Mouse (Mus musculus) liver, embryonic 12.5 days (tissue): Measurements from ENCODE around the gene Asb3. TPM values are rescaled to one million over a fixed set of nuclear protein-coding genes. Genes with fewer than 3 reads are reported as not detected.

Experiments
- ATAC-seq: fragments of 200-750 bp; cut with Nextera tagmentation; 2 replicates; pipeline ENCODE4 v1.8.0; 2017; ENCODE audit warnings: moderate number of reproducible peaks, mild to moderate bottlenecking, moderate library complexity
- H3K27ac ChIP-seq: fragments of 300-500 bp; sonication (generic); 2 replicates; pipeline ENCODE4 v1.5.1; 2016; ENCODE audit warnings: mild to moderate bottlenecking
- H3K27me3 ChIP-seq: fragments of 300-500 bp; sonication (generic); replicated peaks from 2 replicates; pipeline ENCODE4 v1.6.1; 2016; ENCODE audit warnings: mild to moderate bottlenecking, moderate library complexity
- H3K36me3 ChIP-seq: fragments of 300-500 bp; sonication (generic); 2 replicates; pipeline ENCODE4 v1.6.1; 2016; ENCODE audit warnings: mild to moderate bottlenecking, moderate library complexity
- H3K4me1 ChIP-seq: fragments of 300-500 bp; sonication (generic); 2 replicates; pipeline ENCODE4 v1.6.1; 2016
- H3K4me2 ChIP-seq: fragments of 300-500 bp; sonication (generic); 2 replicates; pipeline ENCODE4 v1.6.1; 2016; ENCODE audit warnings: mild to moderate bottlenecking, moderate library complexity
- H3K4me3 ChIP-seq: fragments of 300-500 bp; sonication (generic); 2 replicates; pipeline ENCODE4 v1.5.1; 2016; ENCODE audit warnings: mild to moderate bottlenecking, moderate library complexity
- H3K9ac ChIP-seq: fragments of 300-500 bp; sonication (generic); 2 replicates; pipeline ENCODE4 v1.6.1; 2016; ENCODE audit warnings: mild to moderate bottlenecking, moderate library complexity
- H3K9me3 ChIP-seq: fragments of 300-500 bp; sonication (generic); replicated peaks from 2 replicates; pipeline ENCODE4 v1.6.1; 2016; ENCODE audit warnings: mild to moderate bottlenecking, moderate library complexity
- WGBS: fragments of 180-500 bp; shearing (Covaris S2); methylation state at CpG from one replicate; pipeline ENCODE4 v1.1.7; 2016; ENCODE audit not compliant: insufficient replicate concordance; 5-methylcytosine and 5-hydroxymethylcytosine counted together
- polyA plus RNA-seq: library from polyadenylated mRNA; unstranded; fragments of >200 nt; fragmentation: Nextera tagmentation; extraction: Ambion mirVana; gene quantifications from 2 replicates; pipeline ENCODE4 v1.2.1, GENCODE M21; 2016

The Asb3 gene
- 15.3 and 16.2 TPM in 2 replicates for polyA plus RNA-seq

- H3K9ac ChIP-seq: peak within 1 kb of the TSS; percentile 12; the same call in 1 of the 2 replicates
- 5% methylated on average over 40 of the region's 41 CpGs for WGBS
These were observed at the start of gene Asb3, which contains the start of gene Gpr75 for GRCm38 (mm10) chr11:30885171-30885871. Gene Asb3, plus strand, starts transcription at chr11:30885416. Gene Gpr75, plus strand, starts transcription at chr11:30885358.

DNA sequence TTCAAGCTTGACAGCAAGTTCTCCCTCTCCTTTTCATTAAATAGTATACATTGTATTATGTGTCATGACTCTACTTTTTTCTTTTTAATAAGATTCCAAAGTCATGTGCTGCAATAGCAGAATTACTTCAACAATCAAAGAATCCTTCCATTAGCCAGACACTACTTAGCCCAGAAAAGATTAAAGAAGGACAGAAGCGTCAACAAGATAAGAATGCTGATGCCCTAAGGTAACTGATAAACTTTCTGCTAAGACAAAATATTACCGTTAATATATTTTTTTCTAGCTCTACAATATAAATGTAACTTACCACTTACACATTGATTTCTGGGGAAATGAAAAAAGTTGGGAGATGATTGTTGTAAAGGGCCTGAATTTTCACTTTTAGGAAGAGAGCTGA is 46.4 kb upstream of the Asb3 start:
- Histone ChIP-seq H3K36me3 (peaks cover 75% of the 10 kb centered on the region), H3K4me1 (no peaks in the 10 kb centered on the region), H3K27ac (no peak overlapping the region), H3K9ac (no peak overlapping the region), H3K4me3 (no peak overlapping the region), H3K4me2 (no peak overlapping the region), H3K9me3 (no peaks in the 10 kb centered on the region), H3K27me3 (no peaks in the 10 kb centered on the region)
- ATAC-seq: no peak
- WGBS: 79% methylated on average over 2 of the region's 2 CpGs

More at GRCm38 (mm10) chr11:30885171-30885871, at the start of gene Asb3, which contains the start of gene Gpr75:
- peaks cover under 1% of the 10 kb centered on the region; the same call in 1 of the 2 replicates for H3K36me3 ChIP-seq
- ATAC-seq: peak; percentile 82
- H3K4me3 ChIP-seq: peak within 1 kb of the TSS; percentile 43
- H3K4me2 ChIP-seq: peak within 1 kb of the TSS; percentile 70
- H3K9me3 ChIP-seq: no peaks in the 10 kb centered on the region
- H3K4me1 ChIP-seq: peaks cover 10% of the 10 kb centered on the region
- H3K27ac ChIP-seq: no peak within 1 kb of the TSS
- H3K27me3 ChIP-seq: peaks cover 23% of the 10 kb centered on the region

DNA sequence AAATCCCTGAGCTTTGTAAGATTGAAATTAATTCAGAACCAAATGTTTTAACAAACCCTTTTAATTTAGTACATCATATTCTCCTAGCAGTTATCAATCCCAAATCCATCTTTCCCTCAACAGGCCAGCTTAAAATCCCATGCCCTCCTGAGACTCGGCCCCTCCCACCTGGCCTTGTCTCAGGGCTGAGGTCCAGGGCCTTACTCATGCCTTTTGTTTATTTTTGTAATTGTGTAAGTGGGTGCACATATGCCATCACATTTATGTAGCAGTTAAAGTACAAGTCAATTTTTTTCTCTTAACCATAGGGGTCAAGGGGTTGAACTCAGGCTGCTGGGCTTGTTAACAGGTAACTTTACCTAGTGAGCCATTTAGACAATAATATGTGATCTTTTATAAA is 40.9 kb upstream of the Asb3 start:
- Histone ChIP-seq H3K4me2 (no peak overlapping the region), H3K36me3 (peaks cover 65% of the 10 kb centered on the region), H3K9me3 (no peaks in the 10 kb centered on the region), H3K4me1 (no peaks in the 10 kb centered on the region), H3K4me3 (no peak overlapping the region), H3K27ac (no peak overlapping the region), H3K9ac (no peak overlapping the region), H3K27me3 (no peaks in the 10 kb centered on the region)
- WGBS: 97% methylated on average over 1 of the region's 1 CpGs
- no peak for ATAC-seq

GRCm38 (mm10) chr11:30872425-30872824 is 12.8 kb upstream of the Asb3 start:
- Histone ChIP-seq H3K27me3 (no peaks in the 10 kb centered on the region), H3K9ac (no peak overlapping the region), H3K27ac (no peak overlapping the region), H3K9me3 (no peaks in the 10 kb centered on the region), H3K36me3 (peaks cover 51% of the 10 kb centered on the region), H3K4me2 (no peak overlapping the region), H3K4me1 (no peaks in the 10 kb centered on the region), H3K4me3 (no peak overlapping the region)
- no peak for ATAC-seq

DNA sequence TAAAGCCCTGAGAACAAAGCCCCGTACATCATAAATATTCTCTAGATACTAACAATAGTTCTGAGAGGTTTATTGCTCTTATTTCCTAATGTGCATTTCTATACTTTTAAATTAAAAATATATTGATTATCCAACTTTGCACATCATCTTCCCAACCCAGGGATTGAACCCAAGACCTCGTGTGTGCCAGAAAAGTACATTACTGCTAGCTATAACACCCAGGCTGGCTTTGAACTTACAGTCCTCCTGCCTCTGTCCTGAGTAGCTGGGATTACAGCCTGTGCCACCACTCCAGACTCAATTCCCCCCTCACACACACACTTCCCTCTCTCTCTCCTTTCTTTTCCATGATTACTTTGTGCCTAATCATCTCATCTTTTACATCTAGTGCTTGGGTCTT is 2.9 kb downstream of the Asb3 start:
- Histone ChIP-seq H3K9ac (no peak overlapping the region), H3K27ac (no peak overlapping the region), H3K4me1 (peaks cover 10% of the 10 kb centered on the region), H3K36me3 (no peaks in the 10 kb centered on the region), H3K9me3 (no peaks in the 10 kb centered on the region), H3K4me2 (no peak overlapping the region), H3K27me3 (peaks cover 23% of the 10 kb centered on the region), H3K4me3 (no peak overlapping the region)
- WGBS: 67% methylated on average over 2 of the region's 2 CpGs
- no peak for ATAC-seq

GRCm38 (mm10) chr11:30896201-30896600 is 11.0 kb downstream of the Asb3 start:
- Histone ChIP-seq H3K27me3 (no peaks in the 10 kb centered on the region), H3K27ac (no peak overlapping the region), H3K9ac (no peak overlapping the region), H3K4me2 (no peak overlapping the region), H3K36me3 (no peaks in the 10 kb centered on the region), H3K4me1 (no peaks in the 10 kb centered on the region), H3K9me3 (no peaks in the 10 kb centered on the region), H3K4me3 (no peak overlapping the region)
- 87% methylated on average over 1 of the region's 1 CpGs for WGBS
- ATAC-seq: no peak

DNA sequence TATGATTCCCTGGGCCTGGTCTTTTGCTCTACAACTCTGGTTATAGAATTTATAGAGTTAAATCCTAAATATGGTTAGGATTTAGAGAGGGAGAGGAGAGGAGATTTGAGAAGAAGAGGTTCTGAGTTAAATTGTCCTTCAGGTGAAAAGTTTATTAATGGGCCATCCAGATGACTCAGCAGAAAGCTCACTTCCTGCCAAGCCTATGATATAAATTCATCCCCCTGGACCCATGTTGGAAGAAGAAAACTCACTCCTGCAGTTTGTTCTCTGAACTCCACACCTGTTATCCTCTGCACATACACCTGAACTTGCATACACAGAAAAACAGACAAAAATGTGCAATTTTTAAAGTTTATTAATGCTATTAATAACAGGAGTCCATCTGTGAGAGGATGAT is 14.1 kb downstream of the Asb3 start:
- Histone ChIP-seq H3K36me3 (no peaks in the 10 kb centered on the region), H3K9me3 (no peaks in the 10 kb centered on the region), H3K27ac (no peak overlapping the region), H3K9ac (no peak overlapping the region), H3K4me2 (no peak overlapping the region), H3K27me3 (no peaks in the 10 kb centered on the region), H3K4me1 (no peaks in the 10 kb centered on the region), H3K4me3 (no peak overlapping the region)
- ATAC-seq: no peak

DNA sequence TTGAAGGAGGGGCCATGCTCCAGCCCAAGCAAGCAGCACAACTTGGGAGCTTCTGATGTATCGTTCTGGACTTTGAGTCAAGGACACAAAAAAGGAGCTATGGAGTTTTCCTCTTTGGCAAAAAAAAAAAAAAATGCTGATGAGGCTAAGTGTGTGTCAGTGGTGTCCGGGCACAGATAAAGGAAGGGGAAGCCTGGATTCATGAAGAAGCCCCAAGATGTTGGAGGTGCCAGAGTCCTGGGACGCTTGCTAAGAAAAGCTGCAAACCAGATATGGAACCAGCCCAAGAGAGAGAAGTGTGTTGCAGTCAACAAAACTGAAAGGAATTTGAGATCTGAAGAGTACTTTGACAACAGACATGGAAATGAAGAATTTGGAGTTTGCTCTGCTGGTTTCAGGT is 27.1 kb downstream of the Asb3 start:
- WGBS: 76% methylated on average over 3 of the region's 3 CpGs
- no peak overlapping the region for H3K4me2 ChIP-seq
- no peak overlapping the region for H3K27ac ChIP-seq
- no peaks in the 10 kb centered on the region for H3K9me3 ChIP-seq
- H3K4me1 ChIP-seq: no peaks in the 10 kb centered on the region
- ATAC-seq: no peak
- no peak overlapping the region for H3K9ac ChIP-seq
- no peaks in the 10 kb centered on the region for H3K36me3 ChIP-seq
- no peak overlapping the region for H3K4me3 ChIP-seq
- H3K27me3 ChIP-seq: no peaks in the 10 kb centered on the region

DNA sequence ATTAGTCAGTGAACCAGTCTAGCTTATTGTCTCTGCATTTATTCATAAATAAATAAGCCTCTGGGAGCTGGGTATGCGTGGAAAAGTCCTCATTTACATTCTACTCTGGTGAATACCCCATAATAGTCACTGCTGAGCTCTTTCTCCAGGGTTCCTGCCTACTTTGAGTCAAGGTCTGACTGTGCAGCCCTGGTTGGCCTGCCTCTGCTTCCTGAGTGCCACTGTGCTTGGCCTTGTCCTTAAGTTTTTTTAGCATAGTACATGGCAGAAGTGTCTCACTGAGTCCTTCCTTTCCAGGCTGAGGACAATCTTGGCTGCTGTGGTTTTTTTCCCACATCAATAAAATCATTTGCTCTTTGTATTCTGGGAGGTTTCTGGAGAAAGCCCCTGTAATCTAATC is 35.4 kb downstream of the Asb3 start:
- no peaks in the 10 kb centered on the region for H3K4me1 ChIP-seq
- ATAC-seq: no peak
- no peaks in the 10 kb centered on the region for H3K9me3 ChIP-seq
- no peak overlapping the region for H3K27ac ChIP-seq
- no peak overlapping the region for H3K9ac ChIP-seq
- WGBS: 71% methylated on average over 1 of the region's 1 CpGs
- no peaks in the 10 kb centered on the region for H3K27me3 ChIP-seq
- peaks cover 6% of the 10 kb centered on the region for H3K36me3 ChIP-seq
- H3K4me3 ChIP-seq: no peak overlapping the region
- H3K4me2 ChIP-seq: no peak overlapping the region

- no peaks in the 10 kb centered on the region for H3K9me3 ChIP-seq
- H3K27me3 ChIP-seq: no peaks in the 10 kb centered on the region
- H3K4me2 ChIP-seq: no peak overlapping the region
- no peak for ATAC-seq
- WGBS: 79% methylated on average over 3 of the region's 3 CpGs
- no peak overlapping the region for H3K9ac ChIP-seq
- H3K4me3 ChIP-seq: no peak overlapping the region
- peaks cover 19% of the 10 kb centered on the region for H3K36me3 ChIP-seq
- H3K4me1 ChIP-seq: peaks cover 3% of the 10 kb centered on the region
- H3K27ac ChIP-seq: no peak overlapping the region
These were observed 38.1 kb downstream of the Asb3 start for GRCm38 (mm10) chr11:30923283-30923682.

DNA sequence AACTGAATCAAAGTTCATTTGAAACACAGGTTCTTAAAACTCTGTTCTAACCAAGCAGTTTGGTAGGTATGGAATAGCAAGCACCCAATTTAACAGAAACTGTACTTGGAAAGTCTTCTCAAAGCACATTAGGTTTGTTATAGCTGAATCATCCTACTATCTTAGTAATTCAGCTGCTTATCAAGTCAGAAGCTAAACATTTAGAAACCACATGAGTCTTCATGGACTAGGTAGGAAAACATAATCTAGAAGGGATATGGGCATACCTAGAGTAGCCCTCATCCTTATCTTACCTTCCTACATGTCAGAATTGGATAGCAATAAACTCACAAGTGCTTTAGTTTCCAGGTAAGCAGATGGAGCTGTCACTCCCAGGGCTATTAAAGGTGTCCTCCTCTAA is 42.9 kb downstream of the Asb3 start:
- Histone ChIP-seq H3K27ac (no peak overlapping the region), H3K27me3 (no peaks in the 10 kb centered on the region), H3K4me2 (no peak overlapping the region), H3K4me1 (peaks cover 8% of the 10 kb centered on the region), H3K4me3 (no peak overlapping the region), H3K9ac (no peak overlapping the region), H3K36me3 (peaks cover 44% of the 10 kb centered on the region), H3K9me3 (no peaks in the 10 kb centered on the region)
- peak; percentile 74 for ATAC-seq

DNA sequence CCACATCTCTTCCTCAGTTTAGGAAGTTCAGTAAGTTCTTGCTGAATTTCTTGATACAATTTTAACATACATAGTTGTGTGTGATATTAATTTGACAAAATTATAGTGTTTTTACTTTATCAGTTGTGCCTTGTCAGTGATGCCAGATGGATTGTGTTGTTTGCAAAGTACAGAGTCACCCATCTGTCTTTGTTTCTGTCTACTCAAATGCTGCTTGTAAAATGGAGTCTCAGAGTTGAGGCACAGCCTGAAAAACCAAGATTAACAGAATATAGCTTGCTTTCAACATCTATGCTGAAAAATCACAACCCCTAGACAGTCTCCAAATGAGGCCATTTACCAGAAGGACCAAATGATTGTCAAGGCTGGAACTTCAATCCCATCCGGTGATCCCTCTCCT is 43.3 kb downstream of the Asb3 start:
- 79% methylated on average over 1 of the region's 1 CpGs for WGBS
- ATAC-seq: no peak
- no peaks in the 10 kb centered on the region for H3K27me3 ChIP-seq
- H3K27ac ChIP-seq: no peak overlapping the region
- H3K9ac ChIP-seq: no peak overlapping the region
- no peak overlapping the region for H3K4me2 ChIP-seq
- H3K4me1 ChIP-seq: peaks cover 8% of the 10 kb centered on the region
- peaks cover 45% of the 10 kb centered on the region for H3K36me3 ChIP-seq
- H3K9me3 ChIP-seq: no peaks in the 10 kb centered on the region
- H3K4me3 ChIP-seq: no peak overlapping the region

- Histone ChIP-seq H3K4me3 (no peak overlapping the region), H3K4me1 (no peaks in the 10 kb centered on the region), H3K36me3 (peaks cover 70% of the 10 kb centered on the region), H3K9ac (no peak overlapping the region), H3K4me2 (no peak overlapping the region), H3K27ac (no peak overlapping the region), H3K27me3 (no peaks in the 10 kb centered on the region), H3K9me3 (no peaks in the 10 kb centered on the region)
- ATAC-seq: no peak
- 89% methylated on average over 2 of the region's 2 CpGs for WGBS
These were observed 58.3 kb downstream of the Asb3 start for GRCm38 (mm10) chr11:30943522-30943921.
